Mouse (Mus musculus): ENCODE measurements at regions not wholly inside any gene's neighbourhood (a gene's known extent, or its start where the extent isn't known, plus 50 kb on each side); places are given as distances from the start of the nearest gene placed in this dataset.

- Histone ChIP-seq H3K4me1 (ENCODE audit: control insufficient read depth, insufficient read depth, low read length) (no peaks in the 10 kb centered on the region), H3K27me3 (ENCODE audit: control insufficient read depth, insufficient read depth, low read length) (no peaks in the 10 kb centered on the region), H3K4me3 (ENCODE audit: low read depth, low read length) (no peak overlapping the region), H3K4me2 (ENCODE audit: low read depth, low read length) (no peak overlapping the region), H3K9me3 (replicated peaks; ENCODE audit: control insufficient read depth, low read length) (no peaks in the 10 kb centered on the region), H3K27ac (replicated peaks; ENCODE audit: low read depth, low read length) (no peak overlapping the region), H3K36me3 (replicated peaks; ENCODE audit: control insufficient read depth, insufficient read depth, low read depth, low read length) (no peaks in the 10 kb centered on the region), H3K9ac (replicated peaks; ENCODE audit: low read length) (no peak overlapping the region)
- 81% methylated on average over 8 of the region's 8 CpGs for WGBS
- no peak for DNase-seq (ENCODE audit: low spot score)
- no peak for ATAC-seq (replicated peaks; ENCODE audit: insufficient number of reproducible peaks, low FRiP score, low TSS enrichment, low read depth)
These were observed 188.1 kb downstream of the Emx2 start for GRCm38 (mm10) chr19:59646231-59646630.

- 62% methylated on average over 7 of the region's 7 CpGs for WGBS
- no peak for DNase-seq (ENCODE audit: low spot score)
- Histone ChIP-seq H3K36me3 (replicated peaks; ENCODE audit: control insufficient read depth, insufficient read depth, low read depth, low read length) (no peaks in the 10 kb centered on the region), H3K9ac (replicated peaks; ENCODE audit: low read length) (no peak overlapping the region), H3K9me3 (replicated peaks; ENCODE audit: control insufficient read depth, low read length) (no peaks in the 10 kb centered on the region), H3K4me1 (ENCODE audit: control insufficient read depth, insufficient read depth, low read length) (no peaks in the 10 kb centered on the region), H3K27ac (replicated peaks; ENCODE audit: low read depth, low read length) (no peak overlapping the region), H3K4me3 (ENCODE audit: low read depth, low read length) (no peak overlapping the region), H3K4me2 (ENCODE audit: low read depth, low read length) (no peak overlapping the region), H3K27me3 (ENCODE audit: control insufficient read depth, insufficient read depth, low read length) (no peaks in the 10 kb centered on the region)
- no peak for ATAC-seq (replicated peaks; ENCODE audit: insufficient number of reproducible peaks, low FRiP score, low TSS enrichment, low read depth)
These were observed 188.5 kb downstream of the Emx2 start for GRCm38 (mm10) chr19:59646656-59647055.

- DNase-seq (ENCODE audit: low spot score) (no peak), ATAC-seq (replicated peaks; ENCODE audit: insufficient number of reproducible peaks, low FRiP score, low TSS enrichment, low read depth) (no peak)
- Histone ChIP-seq H3K27me3 (ENCODE audit: control insufficient read depth, insufficient read depth, low read length) (no peaks in the 10 kb centered on the region), H3K4me1 (ENCODE audit: control insufficient read depth, insufficient read depth, low read length) (no peaks in the 10 kb centered on the region), H3K4me2 (ENCODE audit: low read depth, low read length) (no peak overlapping the region), H3K4me3 (ENCODE audit: low read depth, low read length) (no peak overlapping the region), H3K9ac (replicated peaks; ENCODE audit: low read length) (no peak overlapping the region), H3K27ac (replicated peaks; ENCODE audit: low read depth, low read length) (no peak overlapping the region), H3K9me3 (replicated peaks; ENCODE audit: control insufficient read depth, low read length) (no peaks in the 10 kb centered on the region), H3K36me3 (replicated peaks; ENCODE audit: control insufficient read depth, insufficient read depth, low read depth, low read length) (no peaks in the 10 kb centered on the region)
- 88% methylated on average over 5 of the region's 5 CpGs for WGBS
These were observed 191.2 kb downstream of the Emx2 start for GRCm38 (mm10) chr19:59649421-59649820.

- Histone ChIP-seq H3K36me3 (replicated peaks; ENCODE audit: control insufficient read depth, insufficient read depth, low read depth, low read length) (no peaks in the 10 kb centered on the region), H3K27me3 (ENCODE audit: control insufficient read depth, insufficient read depth, low read length) (no peaks in the 10 kb centered on the region), H3K4me1 (ENCODE audit: control insufficient read depth, insufficient read depth, low read length) (no peaks in the 10 kb centered on the region), H3K4me2 (ENCODE audit: low read depth, low read length) (no peak overlapping the region), H3K4me3 (ENCODE audit: low read depth, low read length) (no peak overlapping the region), H3K27ac (replicated peaks; ENCODE audit: low read depth, low read length) (no peak overlapping the region), H3K9me3 (replicated peaks; ENCODE audit: control insufficient read depth, low read length) (no peaks in the 10 kb centered on the region), H3K9ac (replicated peaks; ENCODE audit: low read length) (no peak overlapping the region)
- WGBS, result 80% methylated on average over 10 of the region's 10 CpGs
- no peak for DNase-seq (ENCODE audit: low spot score)
- ATAC-seq (replicated peaks; ENCODE audit: insufficient number of reproducible peaks, low FRiP score, low TSS enrichment, low read depth), result no peak
These were observed 192.6 kb downstream of the Emx2 start for GRCm38 (mm10) chr19:59650611-59651329.

GRCm38 (mm10) chr19:59653631-59654367 lies 195.6 kb downstream of the Emx2 start:
- no peak overlapping the region for H3K9ac ChIP-seq (replicated peaks; ENCODE audit: low read length)
- WGBS, result 64% methylated on average over 18 of the region's 18 CpGs
- ATAC-seq (replicated peaks; ENCODE audit: insufficient number of reproducible peaks, low FRiP score, low TSS enrichment, low read depth) (no peak), DNase-seq (ENCODE audit: low spot score) (no peak)
- H3K9me3 ChIP-seq (replicated peaks; ENCODE audit: control insufficient read depth, low read length), result no peaks in the 10 kb centered on the region
- H3K4me1 ChIP-seq (ENCODE audit: control insufficient read depth, insufficient read depth, low read length), result no peaks in the 10 kb centered on the region
- H3K36me3 ChIP-seq (replicated peaks; ENCODE audit: control insufficient read depth, insufficient read depth, low read depth, low read length), result no peaks in the 10 kb centered on the region
- H3K27ac ChIP-seq (replicated peaks; ENCODE audit: low read depth, low read length), result no peak overlapping the region
- no peaks in the 10 kb centered on the region for H3K27me3 ChIP-seq (ENCODE audit: control insufficient read depth, insufficient read depth, low read length)
- no peak overlapping the region for H3K4me3 ChIP-seq (ENCODE audit: low read depth, low read length)
- no peak overlapping the region for H3K4me2 ChIP-seq (ENCODE audit: low read depth, low read length)

- WGBS, result 96% methylated on average over 2 of the region's 2 CpGs
- no peak overlapping the region for H3K9ac ChIP-seq (replicated peaks; ENCODE audit: low read length)
- H3K9me3 ChIP-seq (replicated peaks; ENCODE audit: control insufficient read depth, low read length), result no peaks in the 10 kb centered on the region
- no peaks in the 10 kb centered on the region for H3K36me3 ChIP-seq (replicated peaks; ENCODE audit: control insufficient read depth, insufficient read depth, low read depth, low read length)
- ATAC-seq (replicated peaks; ENCODE audit: insufficient number of reproducible peaks, low FRiP score, low TSS enrichment, low read depth) (no peak), DNase-seq (ENCODE audit: low spot score) (no peak)
- H3K4me2 ChIP-seq (ENCODE audit: low read depth, low read length), result no peak overlapping the region
- no peak overlapping the region for H3K4me3 ChIP-seq (ENCODE audit: low read depth, low read length)
- no peak overlapping the region for H3K27ac ChIP-seq (replicated peaks; ENCODE audit: low read depth, low read length)
- H3K4me1 ChIP-seq (ENCODE audit: control insufficient read depth, insufficient read depth, low read length), result no peaks in the 10 kb centered on the region
- H3K27me3 ChIP-seq (ENCODE audit: control insufficient read depth, insufficient read depth, low read length), result no peaks in the 10 kb centered on the region
These were observed 197.1 kb downstream of the Emx2 start for GRCm38 (mm10) chr19:59655321-59655720.

- Histone ChIP-seq H3K9ac (replicated peaks; ENCODE audit: low read length) (no peak overlapping the region), H3K9me3 (replicated peaks; ENCODE audit: control insufficient read depth, low read length) (no peaks in the 10 kb centered on the region), H3K27ac (replicated peaks; ENCODE audit: low read depth, low read length) (no peak overlapping the region), H3K4me3 (ENCODE audit: low read depth, low read length) (no peak overlapping the region), H3K27me3 (ENCODE audit: control insufficient read depth, insufficient read depth, low read length) (no peaks in the 10 kb centered on the region), H3K4me2 (ENCODE audit: low read depth, low read length) (no peak overlapping the region), H3K4me1 (ENCODE audit: control insufficient read depth, insufficient read depth, low read length) (no peaks in the 10 kb centered on the region), H3K36me3 (replicated peaks; ENCODE audit: control insufficient read depth, insufficient read depth, low read depth, low read length) (no peaks in the 10 kb centered on the region)
- ATAC-seq (replicated peaks; ENCODE audit: insufficient number of reproducible peaks, low FRiP score, low TSS enrichment, low read depth), result no peak
- no peak for DNase-seq (ENCODE audit: low spot score)
These were observed 211.6 kb downstream of the Emx2 start for GRCm38 (mm10) chr19:59669793-59670192.

GRCm38 (mm10) chr19:59673537-59673936 lies 215.4 kb downstream of the Emx2 start:
- Histone ChIP-seq H3K27me3 (ENCODE audit: control insufficient read depth, insufficient read depth, low read length) (no peaks in the 10 kb centered on the region), H3K4me2 (ENCODE audit: low read depth, low read length) (no peak overlapping the region), H3K36me3 (replicated peaks; ENCODE audit: control insufficient read depth, insufficient read depth, low read depth, low read length) (no peaks in the 10 kb centered on the region), H3K27ac (replicated peaks; ENCODE audit: low read depth, low read length) (no peak overlapping the region), H3K9ac (replicated peaks; ENCODE audit: low read length) (no peak overlapping the region), H3K9me3 (replicated peaks; ENCODE audit: control insufficient read depth, low read length) (no peaks in the 10 kb centered on the region), H3K4me1 (ENCODE audit: control insufficient read depth, insufficient read depth, low read length) (no peaks in the 10 kb centered on the region), H3K4me3 (ENCODE audit: low read depth, low read length) (no peak overlapping the region)
- ATAC-seq (replicated peaks; ENCODE audit: insufficient number of reproducible peaks, low FRiP score, low TSS enrichment, low read depth) (no peak), DNase-seq (ENCODE audit: low spot score) (no peak)
